Mouse (Mus musculus): ENCODE measurements around the gene Psmd6.

DNA sequence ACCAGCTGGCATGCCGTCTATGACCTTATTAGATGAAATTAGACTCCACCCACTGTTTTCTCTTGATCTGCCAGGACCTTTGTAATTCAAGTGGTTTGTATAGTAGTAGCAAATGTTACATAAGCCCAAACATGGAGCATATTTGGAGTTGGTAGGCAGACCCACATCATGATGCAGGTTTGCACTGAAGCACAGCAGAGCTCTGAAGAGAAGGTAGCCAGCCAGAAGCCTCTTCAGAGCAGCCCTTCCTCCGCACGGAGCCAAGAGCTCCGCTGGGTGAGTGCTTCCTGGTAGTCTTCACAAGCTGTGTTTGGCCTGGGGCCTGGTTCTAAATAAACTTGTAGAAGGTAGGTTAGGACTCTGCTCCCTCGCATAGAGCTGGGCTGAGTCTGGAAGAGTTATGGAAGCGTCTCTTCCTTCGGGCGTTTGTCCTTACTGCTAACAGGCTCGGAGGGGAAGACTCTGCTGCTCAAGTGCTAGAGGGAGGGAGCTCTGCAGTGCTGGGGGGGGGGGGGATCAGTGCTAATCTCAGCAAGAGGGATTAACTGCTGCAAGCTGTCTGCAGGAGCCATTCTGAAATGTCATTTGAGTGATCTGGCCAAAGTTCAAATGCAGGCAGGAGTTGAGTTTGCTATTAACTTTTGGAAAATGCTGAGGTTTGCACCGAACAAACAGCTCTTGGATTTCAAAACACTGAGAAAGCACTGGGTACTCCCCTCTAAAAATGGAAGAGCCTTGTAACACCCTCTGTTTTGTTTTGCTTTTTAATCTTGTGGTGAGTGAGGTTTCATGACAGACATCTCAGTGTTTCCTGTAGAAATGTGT is 52.9 kb downstream of the Psmd6 start:
- no peak for TF ChIP-seq CTCF (IDR thresholded peaks at IDR 0.05 in 2 of 3, conservative IDR thresholded peaks at IDR 0.05 in 1 of 3; ENCODE audit: control insufficient read depth in 1 of 3, insufficient read depth in 1 of 3, low read depth in 2 of 3, low read length in 3 of 3, poor library complexity in 1 of 3, severe bottlenecking in 1 of 3)
- TF ChIP-seq POLR2A (IDR thresholded peaks at IDR 0.05; ENCODE audit: control insufficient read depth in 1 of 2, insufficient read depth in 1 of 2, low read depth in 1 of 2, low read length in 2 of 2, poor library complexity in 1 of 2), result no peak
- no peak for TF ChIP-seq USF1 (IDR thresholded peaks at IDR 0.05; ENCODE audit: low read depth, low read length)
- no peak for TF ChIP-seq E2F4 (IDR thresholded peaks at IDR 0.05; ENCODE audit: borderline replicate concordance, low read depth, low read length)
- TF ChIP-seq EP300 (IDR thresholded peaks at IDR 0.05; ENCODE audit: low read depth in 1 of 2, low read length in 2 of 2), result no peak
- TF ChIP-seq GATA1 (IDR thresholded peaks at IDR 0.05; ENCODE audit: low read depth, low read length), result no peak
- TF ChIP-seq UBTF (IDR thresholded peaks at IDR 0.05; ENCODE audit: borderline replicate concordance, insufficient read depth, low read depth, low read length), result no peak
- no peak for TF ChIP-seq KAT2A (conservative IDR thresholded peaks at IDR 0.05; ENCODE audit: low read depth, low read length)
- TF ChIP-seq POLR2AphosphoS5 (IDR thresholded peaks at IDR 0.05; ENCODE audit: borderline replicate concordance, low read depth, low read length), result no peak
- TF ChIP-seq TAL1 (IDR thresholded peaks at IDR 0.05; ENCODE audit: low read length), result no peak
- no peak for TF ChIP-seq MAFK (IDR thresholded peaks at IDR 0.05; ENCODE audit: borderline replicate concordance, low read depth, low read length)
- TF ChIP-seq MAX (IDR thresholded peaks at IDR 0.05; ENCODE audit: low read length), result no peak
- no peak for TF ChIP-seq USF2 (IDR thresholded peaks at IDR 0.05; ENCODE audit: borderline replicate concordance in 1 of 2, insufficient read depth in 1 of 2, low read depth in 1 of 2, low read length in 2 of 2)
- TF ChIP-seq CHD2 (IDR thresholded peaks at IDR 0.05; ENCODE audit: low read length), result no peak
